Mouse (Mus musculus) left cerebral cortex, postnatal 36 days (tissue): ENCODE results near the gene Eif3k. TPM values are rescaled to one million over a fixed set of nuclear protein-coding genes. Genes with fewer than 3 reads are reported as not detected.

Source experiments
- DNase-seq, 2 experiments: peaks; one replicate each; pipeline ENCODE4 v3.0.0; 2021 to 2022; ENCODE audit warnings: low spot score in 2 of 2, mixed read lengths in 1 of 2
- intact Hi-C: fragments of 180-260 bp; cut with DNase I; formaldehyde crosslinking; loops from one replicate; pipeline ENCODE4 v1.15.1; 2025
- total RNA-seq, 2 experiments: library from RNA; stranded (reverse); gene quantifications; 2 replicates each; pipeline ENCODE4 v1.2.3; 2021

The Eif3k gene
- total RNA-seq, 2 experiments from 2014 or later = 169 to 194 TPM

DNA sequence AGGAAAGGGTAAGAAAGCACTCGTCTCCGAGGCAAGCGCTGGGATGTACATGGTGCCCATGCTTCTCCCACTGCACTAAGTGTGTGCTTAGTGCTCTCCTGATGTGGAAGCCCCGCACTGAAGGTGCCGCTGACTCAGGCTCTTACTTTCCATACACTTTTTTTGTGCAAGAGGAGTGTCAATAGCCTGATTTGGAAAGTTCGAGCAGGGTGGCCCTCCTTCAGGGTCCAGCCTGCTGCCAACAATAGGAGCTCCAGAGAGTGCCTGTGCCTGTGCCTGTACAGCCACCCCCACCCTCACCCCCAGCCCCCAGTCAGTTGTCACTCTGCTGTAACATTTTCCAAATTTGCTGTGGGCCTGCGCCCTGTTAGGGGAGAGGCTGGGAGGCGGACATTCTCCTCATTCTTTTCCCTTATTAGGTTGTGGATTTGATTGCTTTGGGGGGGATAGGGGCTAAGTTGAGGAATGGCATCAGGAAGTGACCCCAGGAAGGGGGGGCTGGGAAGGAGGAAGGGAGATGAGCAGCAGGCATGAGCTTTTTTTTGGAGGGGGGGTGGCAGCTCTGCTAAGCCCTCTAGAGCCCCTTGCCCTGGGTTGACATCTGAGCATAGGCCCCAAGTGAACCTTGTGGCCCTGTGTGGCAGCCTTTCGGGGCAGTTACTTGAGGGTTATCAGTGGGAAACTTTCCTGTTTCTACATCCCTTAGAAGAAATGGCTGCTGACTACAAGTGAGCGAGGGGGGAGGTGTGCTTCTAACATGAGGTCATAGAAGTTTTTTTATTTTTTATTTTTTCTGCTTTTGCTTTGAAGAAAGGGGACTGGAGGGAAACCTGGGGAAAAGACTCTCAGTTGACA, 36.0 kb downstream of the Eif3k start:
- DNase-seq = no peak
- intact Hi-C loops = no loop called here

DNA sequence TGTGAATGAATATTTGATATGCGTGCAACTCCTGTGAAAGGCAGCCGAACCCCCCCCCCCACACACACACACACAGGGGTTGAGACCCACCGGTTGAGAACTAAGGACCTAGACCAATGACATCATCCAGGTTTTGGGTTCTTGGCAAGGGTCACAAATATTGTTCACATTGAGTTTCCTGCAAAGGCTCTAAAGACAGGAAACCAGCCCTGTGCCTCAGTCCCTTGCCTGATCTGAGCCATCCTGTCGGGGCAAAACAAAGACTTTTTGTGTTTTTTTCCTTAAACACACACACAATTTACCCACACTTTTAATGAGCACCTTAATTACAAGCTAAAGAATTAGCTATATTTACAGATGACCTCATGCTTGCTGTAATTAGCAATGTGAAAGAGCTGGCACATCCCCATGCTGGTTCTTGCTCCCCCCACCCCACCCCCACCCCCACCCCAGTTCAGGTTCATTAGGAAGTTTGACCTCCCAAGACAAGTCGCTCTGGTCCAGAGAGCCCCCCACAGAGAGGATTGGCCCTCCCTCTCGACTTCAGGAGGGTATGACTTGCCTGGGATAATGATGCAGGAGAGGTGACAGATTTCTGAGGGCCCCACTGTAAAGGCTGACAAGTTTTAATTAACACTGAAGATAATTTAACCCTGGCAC, 36.8 kb downstream of the Eif3k start:
- DNase-seq = no peak
- intact Hi-C loops = no loop called here

DNA sequence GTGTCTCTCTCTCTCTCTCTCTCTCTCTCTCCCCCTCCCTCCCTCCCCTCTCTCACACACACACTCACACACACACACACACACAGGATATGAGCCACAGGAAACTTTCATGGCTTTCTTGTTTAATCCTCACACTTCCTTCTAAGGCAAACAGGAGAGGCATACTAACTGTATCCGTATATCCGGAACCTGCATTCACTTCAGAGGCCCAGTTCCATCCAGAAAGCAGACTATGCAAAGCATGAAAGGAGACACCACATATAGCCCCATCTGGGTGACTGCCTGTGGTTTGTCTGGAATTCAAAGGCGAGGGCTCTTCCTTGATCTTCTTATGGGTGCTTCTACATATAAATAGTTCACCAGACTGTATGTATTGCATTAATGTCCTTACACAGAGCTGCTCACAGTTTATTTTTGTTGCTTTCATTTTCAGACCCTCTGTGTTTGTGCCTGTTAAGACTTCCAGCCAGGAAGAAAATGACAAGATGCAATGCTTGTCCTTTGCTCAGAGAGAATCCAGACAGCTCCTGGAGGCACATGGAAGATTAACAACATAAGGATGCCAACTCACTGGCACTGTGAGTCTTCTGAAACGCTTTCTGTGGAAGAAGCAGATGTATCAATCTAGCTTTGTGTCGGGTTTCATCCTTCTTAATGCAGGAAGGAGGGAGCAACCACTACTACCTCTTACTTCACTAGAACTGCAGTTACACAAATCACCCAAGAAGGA, 38.0 kb downstream of the Eif3k start:
- intact Hi-C loops = no loop called here
- no peak for DNase-seq

DNA sequence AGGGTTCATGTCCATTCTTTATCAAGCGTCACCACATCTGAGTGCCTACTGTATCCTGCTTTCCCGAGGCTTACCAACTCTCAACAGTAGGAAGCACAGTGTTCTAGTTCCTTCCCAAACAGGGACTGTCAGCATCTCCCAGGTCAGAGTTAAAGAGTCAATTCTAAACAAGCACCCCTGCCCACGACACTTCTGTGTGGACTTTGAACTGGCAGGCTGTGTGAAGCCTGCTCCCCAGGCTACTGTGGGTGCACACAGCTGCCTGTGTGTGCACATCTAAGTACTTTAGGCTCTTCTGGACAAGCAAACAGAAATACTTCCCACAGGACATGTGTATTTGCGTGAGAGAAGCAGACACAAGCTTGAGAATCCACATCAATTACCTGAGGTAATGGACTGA, 40.1 kb downstream of the Eif3k start:
- DNase-seq = no peak
- intact Hi-C loops = no loop called here

DNA sequence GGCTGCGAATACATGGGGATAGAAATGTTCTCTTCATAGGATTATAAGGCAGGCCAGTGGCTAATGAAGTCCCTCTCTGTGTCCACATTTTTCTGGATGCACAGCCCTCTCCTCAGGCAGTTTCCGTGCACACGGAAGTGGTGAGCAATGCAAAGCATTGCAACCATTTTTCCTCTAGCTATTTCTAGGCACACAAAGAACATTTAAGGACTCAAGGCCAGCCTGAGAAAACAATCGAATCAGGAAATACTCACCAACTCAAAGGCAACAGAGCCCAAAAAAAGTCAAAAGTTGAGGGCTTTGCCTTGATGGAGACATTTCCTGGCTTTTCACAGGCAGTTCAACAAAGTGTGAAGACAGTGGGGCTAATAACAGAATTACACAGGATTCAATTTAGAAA, 40.5 kb downstream of the Eif3k start:
- intact Hi-C loops = no loop called here
- DNase-seq = no peak

DNA sequence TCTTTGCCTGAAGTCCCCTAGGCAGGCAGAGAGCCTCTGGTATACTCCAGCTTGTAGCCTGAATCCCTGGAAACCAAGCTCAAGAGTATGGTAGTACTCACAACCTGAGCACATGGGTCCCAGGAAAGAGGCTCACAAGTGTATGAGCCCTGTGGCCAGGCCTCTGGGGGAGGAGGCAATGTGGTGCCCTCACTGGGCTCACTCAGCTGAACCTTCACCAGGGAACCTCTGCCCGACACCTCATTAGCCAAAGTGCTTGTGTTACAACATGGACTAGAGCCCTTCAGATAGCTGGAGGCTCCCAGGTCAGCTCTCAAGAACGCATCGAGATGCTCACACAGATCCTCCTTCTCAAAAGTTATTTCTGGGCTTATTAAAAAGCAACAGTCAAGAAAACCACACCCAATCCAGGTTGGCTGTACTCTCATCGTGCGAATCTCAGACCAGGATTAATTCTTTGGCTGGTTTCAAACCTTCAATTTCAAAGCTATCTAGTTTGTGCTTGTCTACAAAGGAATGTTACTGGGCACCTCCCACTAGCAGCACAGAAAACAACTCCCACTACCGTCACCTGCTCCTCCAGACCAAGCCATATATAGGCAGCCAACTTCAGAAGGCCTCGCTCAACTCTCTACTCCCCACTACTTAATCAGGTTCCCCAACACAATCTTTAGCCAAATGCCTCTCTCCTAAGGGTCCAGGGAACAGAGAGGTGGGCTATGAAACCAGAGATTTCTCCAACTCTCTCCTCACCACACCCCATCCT, 42.1 kb downstream of the Eif3k start:
- intact Hi-C loops = no loop called here
- DNase-seq = no peak

DNA sequence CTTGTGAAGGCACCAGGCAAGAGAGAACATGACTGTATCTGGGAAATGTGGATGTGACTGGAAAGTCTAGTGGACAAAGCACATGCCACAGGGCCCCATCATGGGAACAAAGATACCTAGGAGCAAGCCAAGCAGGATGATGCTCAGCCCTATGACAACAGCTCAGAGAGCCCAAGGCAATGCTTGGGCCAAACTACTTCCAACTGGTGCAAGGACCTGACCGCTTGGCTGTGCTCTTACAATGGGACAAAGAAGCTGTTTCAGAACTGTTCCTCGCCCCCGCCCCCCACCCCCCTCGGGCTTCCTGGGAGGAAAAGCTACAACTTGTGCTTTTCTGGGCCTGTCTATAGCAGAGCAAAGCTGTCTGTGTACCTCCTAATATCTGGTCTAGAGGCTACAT, 43.0 kb downstream of the Eif3k start:
- no peak for DNase-seq
- intact Hi-C loops = no loop called here

DNA sequence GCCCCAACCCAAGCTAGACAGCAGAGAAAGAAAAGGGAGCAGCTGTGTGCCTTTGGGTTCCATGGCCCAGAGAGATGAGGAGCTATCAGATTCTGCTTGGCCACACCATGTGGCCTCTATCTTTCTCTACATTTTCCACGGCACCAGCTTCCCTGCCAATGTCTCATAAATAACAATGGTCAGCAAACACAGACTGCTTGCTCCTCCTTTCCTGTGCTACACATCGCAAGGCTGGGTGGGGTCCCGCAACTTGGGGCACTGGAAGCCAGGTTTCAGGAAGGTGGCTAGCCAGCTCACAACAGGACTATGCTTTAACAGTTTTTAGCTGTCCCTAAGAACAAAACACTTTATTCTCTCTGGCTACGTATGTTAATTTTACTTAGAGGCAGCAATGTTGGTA, 44.9 kb downstream of the Eif3k start:
- intact Hi-C loops = no loop called here
- no peak for DNase-seq

DNA sequence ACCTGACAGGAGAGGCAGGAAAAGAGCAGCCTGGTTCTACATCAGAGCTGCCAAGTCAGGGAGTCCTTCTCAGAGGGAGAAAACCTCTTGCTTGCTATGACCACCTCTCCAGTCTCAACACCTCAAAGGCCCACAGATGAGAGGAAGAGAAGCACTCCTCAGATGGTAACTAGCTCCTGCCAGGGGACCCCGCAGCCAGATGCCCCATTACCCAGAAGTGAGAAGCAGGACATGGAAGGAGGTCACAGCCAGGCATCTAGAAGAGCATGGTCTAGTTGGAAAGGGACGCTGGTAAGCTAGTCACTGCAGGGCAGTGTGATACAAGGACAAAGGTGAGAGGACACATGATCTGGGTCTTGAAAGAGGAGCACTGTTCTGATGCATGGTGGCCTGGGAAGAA, 47.8 kb downstream of the Eif3k start:
- intact Hi-C loops = no loop called here
- DNase-seq = no peak

DNA sequence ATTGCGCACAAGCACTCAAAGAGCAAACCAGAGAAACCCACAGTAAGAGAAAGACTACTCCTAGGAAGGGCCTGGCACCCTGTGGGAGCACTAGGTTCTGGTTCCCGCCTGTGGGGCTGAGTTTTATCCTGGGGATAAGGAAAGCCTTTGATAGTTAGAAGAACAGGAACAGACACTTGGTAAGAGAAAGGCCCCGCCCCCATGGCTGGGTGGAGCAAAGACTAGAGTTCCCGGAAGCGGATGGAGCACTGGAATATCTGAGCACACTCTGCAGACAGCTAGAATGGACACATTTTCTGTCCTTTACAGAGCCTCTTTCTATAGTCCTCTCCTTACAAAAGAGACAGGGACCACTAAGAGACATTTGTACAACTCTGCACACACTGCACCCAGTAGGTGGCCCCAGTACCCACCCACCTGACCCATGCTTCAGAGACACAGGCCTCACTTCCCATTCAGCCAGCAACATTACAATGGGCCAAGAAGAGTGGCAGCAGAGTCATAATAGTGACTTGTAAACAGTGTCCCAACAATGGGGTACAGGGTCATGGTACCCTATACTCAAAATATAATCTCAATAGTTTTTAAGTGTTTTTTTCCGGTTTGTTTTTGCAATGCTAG, 49.1 kb downstream of the Eif3k start:
- intact Hi-C loops = no loop called here
- DNase-seq = no peak

DNA sequence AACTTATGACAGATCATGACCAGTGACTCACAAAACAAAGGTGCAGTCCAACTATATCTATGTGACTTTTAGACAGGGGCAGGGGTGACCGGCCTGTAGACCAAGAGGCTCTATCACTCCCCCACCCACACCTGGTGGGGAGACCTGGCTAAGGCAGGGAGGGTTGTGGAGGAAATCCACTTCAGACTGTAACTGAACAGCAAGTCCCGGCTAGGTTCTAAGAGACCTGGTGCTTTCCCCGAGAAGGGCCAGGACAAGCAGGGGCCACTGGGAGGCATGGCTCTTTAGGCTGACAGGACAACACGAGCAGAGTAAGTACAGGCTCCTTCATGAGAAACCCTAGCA, 50.0 kb downstream of the Eif3k start:
- intact Hi-C loops = no loop called here
- DNase-seq = no peak

DNA sequence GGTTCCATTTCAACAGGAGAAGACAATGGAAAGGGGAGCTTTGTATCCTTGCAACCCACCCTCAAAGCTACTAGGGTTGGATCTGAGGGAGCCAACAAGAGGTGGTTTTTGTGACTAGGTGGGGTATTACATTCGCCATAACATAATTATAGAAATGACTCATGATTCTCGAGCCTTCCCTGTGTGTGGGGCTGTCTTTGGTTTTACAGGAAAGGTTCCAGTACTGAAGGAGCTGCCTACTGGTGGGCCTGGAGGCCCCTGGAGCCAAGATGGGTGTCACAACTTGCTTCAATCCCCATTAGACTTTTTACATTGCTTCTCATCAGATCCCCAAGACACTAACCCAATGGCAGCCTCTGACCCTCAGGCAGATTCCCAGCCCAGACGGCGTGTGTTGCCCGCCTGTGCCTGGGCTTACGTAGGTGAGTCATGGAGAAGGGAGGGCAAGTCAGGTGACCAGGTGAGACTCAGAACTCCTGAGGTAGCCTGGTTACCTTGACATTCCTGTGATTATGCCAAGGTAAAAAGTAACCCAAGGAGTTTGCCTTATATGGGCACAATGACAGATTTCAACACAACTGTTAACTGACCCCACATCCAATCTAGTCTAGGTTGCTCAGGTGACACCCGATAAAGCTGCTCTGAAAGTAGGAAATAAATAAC, 50.5 kb downstream of the Eif3k start:
- no peak for DNase-seq
- intact Hi-C loops = no loop called here

DNA sequence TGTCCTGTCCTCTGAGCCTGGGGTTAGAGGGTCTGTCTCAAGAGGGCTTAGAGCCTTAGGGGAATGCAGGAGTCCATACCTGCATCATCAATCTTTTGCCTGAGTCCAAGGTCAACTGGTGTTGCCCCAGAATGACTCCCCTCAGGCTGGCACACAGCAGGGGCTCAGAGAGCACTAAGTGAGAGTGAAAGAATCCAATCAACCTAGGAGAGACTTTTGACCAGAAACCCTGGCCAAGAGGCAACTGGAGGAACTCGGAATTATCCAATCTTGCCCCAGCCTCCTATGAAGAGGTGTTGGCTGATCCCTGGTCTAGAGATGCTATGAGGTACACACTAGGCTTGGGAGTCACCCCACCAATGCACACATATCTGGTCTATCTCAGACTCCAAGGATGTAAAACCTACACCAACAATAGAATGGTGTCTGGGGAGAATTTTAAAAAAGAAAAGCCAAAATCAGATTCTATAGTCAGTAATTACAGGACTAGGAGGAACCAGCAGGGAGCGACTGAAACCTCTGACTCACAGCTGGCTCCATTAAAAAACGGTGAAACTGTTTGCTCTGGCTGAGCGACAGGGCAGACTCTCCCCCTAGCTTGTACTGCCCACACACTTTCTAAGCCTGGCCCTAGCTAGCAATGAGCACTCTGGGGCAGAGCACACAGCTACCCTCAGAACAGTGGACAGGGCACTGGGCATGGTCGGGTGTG, 51.2 kb downstream of the Eif3k start:
- intact Hi-C loops = no loop called here

DNA sequence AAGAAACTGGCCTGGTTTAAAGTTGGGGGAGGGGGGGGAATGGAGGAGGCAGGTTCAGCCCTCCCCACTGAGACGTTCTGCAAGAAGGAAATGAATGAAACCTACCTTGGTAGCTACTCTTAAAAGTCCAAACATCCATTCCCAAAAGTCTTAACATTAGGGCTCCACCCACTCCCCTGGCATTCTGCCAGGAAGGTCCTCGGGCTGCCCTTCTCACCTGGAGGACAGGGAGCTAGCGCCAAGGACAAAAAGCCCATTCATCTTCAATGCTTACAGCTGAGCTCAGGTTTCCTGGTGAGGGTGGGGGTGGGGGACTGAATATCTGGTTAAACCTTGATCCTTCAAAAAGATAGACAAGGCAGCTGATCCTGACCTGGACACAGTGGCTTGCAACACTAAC, 52.3 kb downstream of the Eif3k start:
- intact Hi-C loops = no loop called here
- DNase-seq = no peak

More for the DNA sequence above, 51.2 kb downstream of the Eif3k start:
- no peak for DNase-seq

DNA sequence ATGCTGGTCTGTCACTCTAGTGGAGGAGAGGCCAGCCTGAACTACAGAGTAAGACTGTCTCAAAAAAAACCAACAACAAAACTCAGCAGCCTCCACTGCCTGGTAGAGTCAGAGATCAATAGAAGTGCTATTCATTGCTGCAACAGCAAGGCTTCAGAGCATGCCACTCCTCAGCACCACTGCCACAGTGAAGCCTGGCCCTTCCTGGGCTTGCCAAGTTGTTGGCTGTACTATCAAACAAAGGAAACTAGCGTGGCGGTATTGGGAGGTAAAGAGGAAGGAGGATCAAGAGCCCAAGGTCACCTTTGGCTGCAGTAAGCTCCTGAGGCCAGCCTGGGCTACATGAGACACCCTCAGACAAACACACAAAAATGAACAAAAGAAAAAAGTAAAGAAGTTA, 55.5 kb downstream of the Eif3k start:
- DNase-seq = no peak
- intact Hi-C loops = no loop called here

DNA sequence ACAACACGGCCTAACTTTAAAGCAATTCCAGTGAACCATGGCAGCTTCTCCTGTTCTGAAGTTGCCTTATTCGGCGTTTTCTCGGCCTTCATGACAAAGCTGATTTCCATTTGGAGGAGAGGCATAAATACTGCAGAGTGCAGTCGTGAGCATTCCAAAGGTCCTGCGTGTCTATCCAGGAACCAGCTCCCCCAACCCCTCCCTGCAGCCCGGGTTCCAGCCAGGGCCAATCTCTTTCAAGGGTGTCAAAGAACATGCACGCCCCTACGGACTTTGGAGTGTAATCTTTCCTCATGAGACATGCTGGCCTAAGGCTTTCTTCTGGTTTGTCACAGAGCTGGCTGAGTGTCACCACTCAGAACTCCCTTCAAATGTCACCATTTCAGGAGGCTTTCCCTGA, 56.3 kb downstream of the Eif3k start:
- DNase-seq = no peak
- intact Hi-C loops = no loop called here

DNA sequence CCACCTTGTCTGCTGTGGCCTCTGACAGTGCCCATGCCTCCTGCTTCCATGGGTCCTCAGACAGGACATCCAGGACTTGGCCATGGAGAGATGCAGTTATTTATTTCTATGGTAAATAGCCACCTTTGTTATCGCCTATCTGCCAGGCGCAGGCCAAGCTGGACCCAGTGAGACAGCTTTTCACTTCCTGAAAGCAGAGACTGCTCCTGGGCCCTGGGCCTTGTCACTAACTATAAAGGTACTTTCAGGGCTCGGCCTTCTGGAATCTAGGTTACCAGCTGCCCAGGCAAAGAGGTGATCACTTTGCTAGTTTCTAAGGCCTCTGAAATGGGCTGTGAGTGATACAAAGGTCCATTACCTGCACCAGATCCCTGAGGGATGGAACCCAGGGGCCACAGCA, 56.9 kb downstream of the Eif3k start:
- intact Hi-C loops = no loop called here
- DNase-seq = no peak

DNA sequence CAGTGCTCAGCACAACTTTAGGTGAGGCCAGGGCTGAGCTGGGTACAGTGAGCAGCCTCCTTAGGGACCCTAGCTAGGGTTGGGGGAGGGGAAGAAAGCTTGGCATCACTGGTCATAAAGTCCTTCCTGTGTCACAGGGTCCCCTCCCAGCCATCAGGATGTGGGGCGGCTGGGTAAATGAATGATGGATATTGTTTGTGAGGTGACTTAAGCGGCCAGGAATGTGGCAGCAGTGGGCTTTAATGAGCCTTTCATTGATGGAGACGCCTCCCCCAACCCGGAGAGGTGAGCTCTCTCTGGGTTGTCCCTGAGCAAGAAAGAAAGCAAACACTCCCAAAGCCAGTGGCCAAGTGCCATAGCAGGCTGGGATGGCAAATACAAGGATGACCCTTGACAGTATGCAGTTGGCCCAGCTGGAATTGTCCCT, 57.8 kb downstream of the Eif3k start:
- no peak for DNase-seq
- intact Hi-C loops = loop anchor here (2.0 kb wide), 2 partner anchors 21 to 37 kb away; no protein-coding TSS in a partner anchor
